Mouse (Mus musculus): ENCODE results near the gene Drg1. TPM values are rescaled to one million over a fixed set of nuclear protein-coding genes. Genes with fewer than 3 reads are reported as not detected.

The Drg1 gene
- 11.5 and 12.4 TPM in 2 replicates for polyA plus RNA-seq (2012; rRNA removed)

GRCm38 (mm10) chr11:3266079-3266685, at the start of gene Drg1:
Gene Drg1, minus strand, starts transcription at chr11:3266415.

GRCm38 (mm10) chr11:3288521-3289301, 22.5 kb upstream of the Drg1 start, which contains the start of gene Patz1:
Gene Patz1, plus strand, starts transcription at chr11:3288874.

GRCm38 (mm10) chr11:3202231-3202701, 63.9 kb downstream of the Drg1 start, which contains the start of gene Eif4enif1:
Gene Eif4enif1, plus strand, starts transcription at chr11:3202392.

GRCm38 (mm10) chr11:3193363-3193762, 72.9 kb downstream of the Drg1 start, which contains the start of gene Sfi1:
Gene Sfi1, minus strand, starts transcription at chr11:3193463.

Other genes starting within 250 kb of the Drg1 start
- gene Sfi1, start 73.0 kb downstream of the Drg1 start, polyA plus RNA-seq (2012; rRNA removed): 20.4 and 20.6 TPM in 2 replicates
- gene Eif4enif1, start 64.0 kb downstream of the Drg1 start, polyA plus RNA-seq (2012; rRNA removed): 26.9 and 38.4 TPM in 2 replicates
- 16.0 and 18.8 TPM in 2 replicates for gene Patz1, start 22.5 kb upstream of the Drg1 start, polyA plus RNA-seq (2012; rRNA removed)
- 11.4 and 15.7 TPM in 2 replicates for gene Pik3ip1, start 64.0 kb upstream of the Drg1 start, polyA plus RNA-seq (2012; rRNA removed)
- 185 and 197 TPM in 2 replicates for gene Limk2, start 142.8 kb upstream of the Drg1 start, polyA plus RNA-seq (2012; rRNA removed)
- 21.5 and 28.0 TPM in 2 replicates for gene Rnf185, start 185.9 kb upstream of the Drg1 start, polyA plus RNA-seq (2012; rRNA removed)
- 6.8 and 8.9 TPM in 2 replicates for gene Pla2g3, start 221.9 kb upstream of the Drg1 start, polyA plus RNA-seq (2012; rRNA removed)
- gene Inpp5j, start 238.4 kb upstream of the Drg1 start, polyA plus RNA-seq (2012; rRNA removed): 108 and 115 TPM in 2 replicates
- gene Selenom, start 248.3 kb upstream of the Drg1 start, polyA plus RNA-seq (2012; rRNA removed): 521 and 619 TPM in 2 replicates

Measured in colon, adult 2 months (tissue).